Mouse (Mus musculus): Measurements from ENCODE around the gene Nifk.

The Nifk gene

GRCm38 (mm10) chr1:118343649-118344435, 22.2 kb downstream of the Nifk start:
- H3K27me3 ChIP-seq (ENCODE audit: control insufficient read depth, insufficient read depth, low read length, poor library complexity, severe bottlenecking): no peaks in the 10 kb centered on the region

GRCm38 (mm10) chr1:118349922-118350321, 28.3 kb downstream of the Nifk start:
- no peaks in the 10 kb centered on the region for H3K27me3 ChIP-seq (ENCODE audit: control insufficient read depth, insufficient read depth, low read length, poor library complexity, severe bottlenecking)
- no peak for DNase-seq (ENCODE audit: low read depth, low spot score)
- no peaks in the 10 kb centered on the region for H3K36me3 ChIP-seq (ENCODE audit: control insufficient read depth, insufficient read depth, low read length, poor library complexity, severe bottlenecking)

More at GRCm38 (mm10) chr1:118343649-118344435, 22.2 kb downstream of the Nifk start:
- H3K36me3 ChIP-seq (ENCODE audit: control insufficient read depth, insufficient read depth, low read length, poor library complexity, severe bottlenecking): no peaks in the 10 kb centered on the region
- no peak for DNase-seq (ENCODE audit: low read depth, low spot score)

GRCm38 (mm10) chr1:118359071-118359761, 37.6 kb downstream of the Nifk start:
- no peak for DNase-seq (ENCODE audit: low read depth, low spot score)
- Histone ChIP-seq H3K36me3 (ENCODE audit: control insufficient read depth, insufficient read depth, low read length, poor library complexity, severe bottlenecking) (no peaks in the 10 kb centered on the region), H3K27me3 (ENCODE audit: control insufficient read depth, insufficient read depth, low read length, poor library complexity, severe bottlenecking) (no peaks in the 10 kb centered on the region)

- H3K36me3 ChIP-seq (ENCODE audit: control insufficient read depth, insufficient read depth, low read length, poor library complexity, severe bottlenecking): no peaks in the 10 kb centered on the region
- DNase-seq (ENCODE audit: low read depth, low spot score): peak; percentile 67
- H3K27me3 ChIP-seq (ENCODE audit: control insufficient read depth, insufficient read depth, low read length, poor library complexity, severe bottlenecking): no peaks in the 10 kb centered on the region
Measured at GRCm38 (mm10) chr1:118367970-118368369, 46.3 kb downstream of the Nifk start.

- H3K36me3 ChIP-seq (ENCODE audit: control insufficient read depth, insufficient read depth, low read length, poor library complexity, severe bottlenecking): no peaks in the 10 kb centered on the region
- H3K27me3 ChIP-seq (ENCODE audit: control insufficient read depth, insufficient read depth, low read length, poor library complexity, severe bottlenecking): no peaks in the 10 kb centered on the region
- no peak for DNase-seq (ENCODE audit: low read depth, low spot score)
Measured at GRCm38 (mm10) chr1:118368721-118369461, 47.3 kb downstream of the Nifk start.

GRCm38 (mm10) chr1:118377784-118378183, 56.1 kb downstream of the Nifk start:
- no peak for DNase-seq (ENCODE audit: low read depth, low spot score)
- H3K27me3 ChIP-seq (ENCODE audit: control insufficient read depth, insufficient read depth, low read length, poor library complexity, severe bottlenecking): no peaks in the 10 kb centered on the region
- H3K36me3 ChIP-seq (ENCODE audit: control insufficient read depth, insufficient read depth, low read length, poor library complexity, severe bottlenecking): no peaks in the 10 kb centered on the region

GRCm38 (mm10) chr1:118380105-118380786, 58.6 kb downstream of the Nifk start:
- H3K36me3 ChIP-seq (ENCODE audit: control insufficient read depth, insufficient read depth, low read length, poor library complexity, severe bottlenecking): no peaks in the 10 kb centered on the region
- H3K27me3 ChIP-seq (ENCODE audit: control insufficient read depth, insufficient read depth, low read length, poor library complexity, severe bottlenecking): no peaks in the 10 kb centered on the region
- no peak for DNase-seq (ENCODE audit: low read depth, low spot score)
